Mouse (Mus musculus) limb, embryonic 15.5 days (tissue): Measurements from ENCODE around the gene 1700025G04Rik. TPM values are rescaled to one million over a fixed set of nuclear protein-coding genes. Genes with fewer than 3 reads are reported as not detected.

Experiments
- ATAC-seq: fragments of 200-750 bp; cut with Nextera tagmentation; 2 replicates; pipeline ENCODE4 v1.8.0; 2017; ENCODE audit warnings: low read depth, moderate TSS enrichment; ENCODE audit not compliant: insufficient number of reproducible peaks, low FRiP score, low TSS enrichment
- H3K27ac ChIP-seq: fragments of 300-500 bp; sonication (generic); 2 replicates; pipeline ENCODE4 v1.5.1; 2015; ENCODE audit warnings: moderate library complexity, mild to moderate bottlenecking, inconsistent platforms
- H3K27me3 ChIP-seq: fragments of 300-500 bp; sonication (generic); 2 replicates; pipeline ENCODE4 v1.6.1; 2015; ENCODE audit warnings: inconsistent platforms
- H3K36me3 ChIP-seq: fragments of 300-500 bp; sonication (generic); 2 replicates; pipeline ENCODE4 v1.6.1; 2015; ENCODE audit warnings: inconsistent platforms
- H3K4me1 ChIP-seq: fragments of 300-500 bp; sonication (generic); 2 replicates; pipeline ENCODE4 v1.6.1; 2015; ENCODE audit warnings: inconsistent platforms
- H3K4me2 ChIP-seq: fragments of 300-500 bp; sonication (generic); 2 replicates; pipeline ENCODE4 v1.6.1; 2015; ENCODE audit warnings: mild to moderate bottlenecking, inconsistent platforms
- H3K4me3 ChIP-seq: fragments of 300-500 bp; sonication (generic); 2 replicates; pipeline ENCODE4 v1.5.1; 2015; ENCODE audit warnings: mild to moderate bottlenecking, inconsistent platforms
- H3K9ac ChIP-seq: fragments of 300-500 bp; sonication (generic); 2 replicates; pipeline ENCODE4 v1.6.1; 2015; ENCODE audit warnings: inconsistent platforms
- H3K9me3 ChIP-seq: fragments of 300-500 bp; sonication (generic); 2 replicates; pipeline ENCODE4 v1.6.1; 2016; ENCODE audit warnings: inconsistent platforms
- WGBS: fragments of 180-500 bp; shearing (Covaris S2); methylation state at CpG from one replicate; pipeline ENCODE4 v1.1.7; 2015; 5-methylcytosine and 5-hydroxymethylcytosine counted together
- polyA plus RNA-seq: library from polyadenylated mRNA; unstranded; fragments of >200 nt; fragmentation: Nextera tagmentation; extraction: Ambion mirVana; gene quantifications from 2 replicates; pipeline ENCODE4 v1.2.1, GENCODE M21; 2015

The 1700025G04Rik gene
- polyA plus RNA-seq, 1 experiment from 2014 or later = 40.3 TPM

- 20% methylated on average over 5 of the region's 5 CpGs for WGBS
- ATAC-seq = no peak
- no peaks in the 10 kb centered on the region for H3K27me3 ChIP-seq
- no peak overlapping the region for H3K4me2 ChIP-seq
- H3K4me1 ChIP-seq = peaks cover 19% of the 10 kb centered on the region
- no peak overlapping the region for H3K27ac ChIP-seq
- no peaks in the 10 kb centered on the region for H3K36me3 ChIP-seq
- no peaks in the 10 kb centered on the region for H3K9me3 ChIP-seq
- H3K9ac ChIP-seq = no peak overlapping the region
- no peak overlapping the region for H3K4me3 ChIP-seq
Observed at GRCm38 (mm10) chr1:152047416-152047815, 42.5 kb downstream of the 1700025G04Rik start.

GRCm38 (mm10) chr1:152043453-152043852, 46.5 kb downstream of the 1700025G04Rik start:
- no peak for ATAC-seq
- Histone ChIP-seq H3K9me3 (no peaks in the 10 kb centered on the region), H3K4me3 (no peak overlapping the region), H3K9ac (no peak overlapping the region), H3K4me2 (no peak overlapping the region), H3K36me3 (no peaks in the 10 kb centered on the region), H3K4me1 (peaks cover 19% of the 10 kb centered on the region), H3K27me3 (no peaks in the 10 kb centered on the region), H3K27ac (no peak overlapping the region)
- 90% methylated on average over 2 of the region's 2 CpGs for WGBS

GRCm38 (mm10) chr1:152042409-152042808, 47.5 kb downstream of the 1700025G04Rik start:
- no peak for ATAC-seq
- Histone ChIP-seq H3K4me1 (peaks cover 24% of the 10 kb centered on the region), H3K4me2 (no peak overlapping the region), H3K27me3 (no peaks in the 10 kb centered on the region), H3K9ac (no peak overlapping the region), H3K4me3 (no peak overlapping the region), H3K27ac (no peak overlapping the region), H3K36me3 (no peaks in the 10 kb centered on the region), H3K9me3 (no peaks in the 10 kb centered on the region)
- 60% methylated on average over 3 of the region's 3 CpGs for WGBS

GRCm38 (mm10) chr1:152041005-152041404, 48.9 kb downstream of the 1700025G04Rik start:
- H3K9me3 ChIP-seq = no peaks in the 10 kb centered on the region
- no peak overlapping the region for H3K4me2 ChIP-seq
- H3K9ac ChIP-seq = no peak overlapping the region
- peaks cover 24% of the 10 kb centered on the region for H3K4me1 ChIP-seq
- H3K27me3 ChIP-seq = no peaks in the 10 kb centered on the region
- 75% methylated on average over 4 of the region's 4 CpGs for WGBS
- ATAC-seq = no peak
- no peak overlapping the region for H3K27ac ChIP-seq
- H3K36me3 ChIP-seq = no peaks in the 10 kb centered on the region
- H3K4me3 ChIP-seq = no peak overlapping the region

- Histone ChIP-seq H3K9ac (no peak overlapping the region), H3K27ac (no peak overlapping the region), H3K4me1 (peaks cover 24% of the 10 kb centered on the region), H3K4me2 (no peak overlapping the region), H3K36me3 (no peaks in the 10 kb centered on the region), H3K9me3 (no peaks in the 10 kb centered on the region), H3K27me3 (no peaks in the 10 kb centered on the region), H3K4me3 (no peak overlapping the region)
- no peak for ATAC-seq
- 54% methylated on average over 7 of the region's 7 CpGs for WGBS
Observed at GRCm38 (mm10) chr1:152040053-152040452, 49.9 kb downstream of the 1700025G04Rik start.

- 32% methylated on average over 8 of the region's 8 CpGs for WGBS
- peak; percentile 48; the same call in 1 of the 2 replicates for ATAC-seq
- no peak overlapping the region for H3K9ac ChIP-seq
- no peak overlapping the region for H3K4me2 ChIP-seq
- H3K9me3 ChIP-seq = no peaks in the 10 kb centered on the region
- no peaks in the 10 kb centered on the region for H3K36me3 ChIP-seq
- no peak overlapping the region for H3K4me3 ChIP-seq
- no peak overlapping the region for H3K27ac ChIP-seq
- no peaks in the 10 kb centered on the region for H3K27me3 ChIP-seq
- H3K4me1 ChIP-seq = peaks cover 24% of the 10 kb centered on the region
Observed at GRCm38 (mm10) chr1:152039588-152039987, 50.3 kb downstream of the 1700025G04Rik start.

GRCm38 (mm10) chr1:152038086-152038485, 51.8 kb downstream of the 1700025G04Rik start:
- H3K27ac ChIP-seq = no peak overlapping the region
- no peak overlapping the region for H3K9ac ChIP-seq
- no peak overlapping the region for H3K4me2 ChIP-seq
- ATAC-seq = no peak
- no peaks in the 10 kb centered on the region for H3K36me3 ChIP-seq
- no peak overlapping the region for H3K4me3 ChIP-seq
- peaks cover 24% of the 10 kb centered on the region for H3K4me1 ChIP-seq
- 66% methylated on average over 9 of the region's 9 CpGs for WGBS
- no peaks in the 10 kb centered on the region for H3K27me3 ChIP-seq
- H3K9me3 ChIP-seq = no peaks in the 10 kb centered on the region

GRCm38 (mm10) chr1:152037589-152037988, 52.3 kb downstream of the 1700025G04Rik start:
- no peaks in the 10 kb centered on the region for H3K9me3 ChIP-seq
- no peak for ATAC-seq
- H3K27ac ChIP-seq = no peak overlapping the region
- H3K4me3 ChIP-seq = no peak overlapping the region
- no peak overlapping the region for H3K9ac ChIP-seq
- H3K36me3 ChIP-seq = no peaks in the 10 kb centered on the region
- no peaks in the 10 kb centered on the region for H3K27me3 ChIP-seq
- H3K4me2 ChIP-seq = no peak overlapping the region
- 64% methylated on average over 4 of the region's 4 CpGs for WGBS
- peaks cover 24% of the 10 kb centered on the region for H3K4me1 ChIP-seq

GRCm38 (mm10) chr1:152034766-152035165, 55.2 kb downstream of the 1700025G04Rik start:
- no peak for ATAC-seq
- H3K4me1 ChIP-seq = peaks cover 17% of the 10 kb centered on the region
- no peaks in the 10 kb centered on the region for H3K27me3 ChIP-seq
- H3K36me3 ChIP-seq = no peaks in the 10 kb centered on the region
- no peak overlapping the region for H3K4me3 ChIP-seq
- H3K9me3 ChIP-seq = no peaks in the 10 kb centered on the region
- H3K27ac ChIP-seq = no peak overlapping the region
- WGBS = 67% methylated on average over 7 of the region's 7 CpGs
- H3K9ac ChIP-seq = no peak overlapping the region
- no peak overlapping the region for H3K4me2 ChIP-seq

- Histone ChIP-seq H3K4me1 (peaks cover 7% of the 10 kb centered on the region; the same call in 1 of the 2 replicates), H3K27ac (no peak overlapping the region), H3K27me3 (no peaks in the 10 kb centered on the region), H3K4me2 (no peak overlapping the region), H3K9ac (no peak overlapping the region), H3K36me3 (no peaks in the 10 kb centered on the region), H3K4me3 (no peak overlapping the region), H3K9me3 (no peaks in the 10 kb centered on the region)
- no peak for ATAC-seq
- 68% methylated on average over 3 of the region's 3 CpGs for WGBS
Observed at GRCm38 (mm10) chr1:152033731-152034130, 56.2 kb downstream of the 1700025G04Rik start.

- Histone ChIP-seq H3K4me1 (no peaks in the 10 kb centered on the region), H3K36me3 (no peaks in the 10 kb centered on the region), H3K4me2 (no peak overlapping the region), H3K9me3 (no peaks in the 10 kb centered on the region), H3K9ac (no peak overlapping the region), H3K27ac (no peak overlapping the region), H3K4me3 (no peak overlapping the region), H3K27me3 (no peaks in the 10 kb centered on the region)
- WGBS = 84% methylated on average over 5 of the region's 5 CpGs
- no peak for ATAC-seq
Observed at GRCm38 (mm10) chr1:152032144-152032543, 57.8 kb downstream of the 1700025G04Rik start.

- 78% methylated on average over 6 of the region's 6 CpGs for WGBS
Observed at GRCm38 (mm10) chr1:152030546-152030945, 59.4 kb downstream of the 1700025G04Rik start.

GRCm38 (mm10) chr1:152028718-152029117, 61.2 kb downstream of the 1700025G04Rik start:
- ATAC-seq = no peak
- no peaks in the 10 kb centered on the region for H3K27me3 ChIP-seq

More at GRCm38 (mm10) chr1:152030546-152030945, 59.4 kb downstream of the 1700025G04Rik start:
- Histone ChIP-seq H3K4me3 (no peak overlapping the region), H3K27ac (no peak overlapping the region), H3K27me3 (no peaks in the 10 kb centered on the region), H3K4me2 (no peak overlapping the region), H3K9me3 (no peaks in the 10 kb centered on the region), H3K4me1 (no peaks in the 10 kb centered on the region), H3K36me3 (no peaks in the 10 kb centered on the region), H3K9ac (no peak overlapping the region)
- ATAC-seq = no peak

More at GRCm38 (mm10) chr1:152028718-152029117, 61.2 kb downstream of the 1700025G04Rik start:
- Histone ChIP-seq H3K36me3 (no peaks in the 10 kb centered on the region), H3K27ac (no peak overlapping the region), H3K9me3 (no peaks in the 10 kb centered on the region), H3K4me1 (peaks cover 7% of the 10 kb centered on the region), H3K4me2 (no peak overlapping the region), H3K4me3 (no peak overlapping the region), H3K9ac (no peak overlapping the region)
- 84% methylated on average over 4 of the region's 4 CpGs for WGBS
